Mouse (Mus musculus): ENCODE measurements around the gene Cd40.

DNA sequence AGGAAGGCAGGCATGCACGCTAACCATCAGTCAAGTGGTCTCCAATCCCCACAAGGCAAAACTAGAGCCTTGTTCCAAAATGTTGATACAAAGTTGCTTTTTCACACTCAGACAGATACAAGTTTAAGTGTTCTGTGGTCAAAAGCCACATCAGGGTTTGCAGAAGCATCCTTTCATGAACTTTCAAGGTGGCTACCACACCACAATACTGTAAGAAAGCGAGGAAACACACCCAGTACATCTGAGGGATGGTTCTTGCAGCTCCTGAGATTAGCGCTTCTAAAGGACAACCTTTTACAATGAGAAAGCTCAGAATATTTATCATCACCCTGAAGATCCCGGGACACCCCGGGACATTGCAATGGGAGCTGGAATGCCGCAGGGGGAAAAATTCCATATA, 22.1 kb upstream of the Cd40 start:
- TF ChIP-seq CTCF (IDR thresholded peaks at IDR 0.05; ENCODE audit: control insufficient read depth, insufficient read depth, insufficient read length) (no peak), USF1 (IDR thresholded peaks at IDR 0.05; ENCODE audit: low read depth) (no peak), MYOD1 (IDR thresholded peaks at IDR 0.05; ENCODE audit: control insufficient read depth, insufficient read length, low read depth) (no peak), MYOG (IDR thresholded peaks at IDR 0.05; ENCODE audit: control insufficient read depth, extremely low read depth, insufficient read length) (no peak), FOSL1 (IDR thresholded peaks at IDR 0.05; ENCODE audit: insufficient read depth, low read length, poor library complexity, severe bottlenecking) (no peak)

All from C2C12 (cell line).